Mouse (Mus musculus) 416B (cell line): ENCODE results near the gene Slit3.

ENCODE experiments used
- DNase-seq: peaks from one replicate; pipeline ENCODE4 v3.0.0; 2011; ENCODE audit warnings: low read depth

Gene Slit3

GRCm38 (mm10) chr11:35587174-35587959, 466.3 kb downstream of the Slit3 start:
- no peak for DNase-seq

GRCm38 (mm10) chr11:35589892-35590291, 468.9 kb downstream of the Slit3 start:
- peak; percentile 15 for DNase-seq

GRCm38 (mm10) chr11:35593146-35594034, 472.4 kb downstream of the Slit3 start:
- no peak for DNase-seq

GRCm38 (mm10) chr11:35596064-35596463, 475.0 kb downstream of the Slit3 start:
- DNase-seq = no peak

- no peak for DNase-seq
Observed at GRCm38 (mm10) chr11:35597882-35598281, 476.9 kb downstream of the Slit3 start.

GRCm38 (mm10) chr11:35598732-35599131, 477.7 kb downstream of the Slit3 start:
- DNase-seq = no peak

GRCm38 (mm10) chr11:35601652-35602240, 480.7 kb downstream of the Slit3 start:
- no peak for DNase-seq

GRCm38 (mm10) chr11:35602586-35602985, 481.6 kb downstream of the Slit3 start:
- no peak for DNase-seq

GRCm38 (mm10) chr11:35603946-35604345, 482.9 kb downstream of the Slit3 start:
- peak; percentile 17 for DNase-seq

- no peak for DNase-seq
Observed at GRCm38 (mm10) chr11:35604848-35605790, 484.1 kb downstream of the Slit3 start.

GRCm38 (mm10) chr11:35607191-35607590, 486.2 kb downstream of the Slit3 start:
- DNase-seq = no peak

- DNase-seq = no peak
Observed at GRCm38 (mm10) chr11:35608794-35609193, 487.8 kb downstream of the Slit3 start.

- DNase-seq = no peak
Observed at GRCm38 (mm10) chr11:35612262-35612896, 491.4 kb downstream of the Slit3 start.

GRCm38 (mm10) chr11:35614530-35614929, 493.5 kb downstream of the Slit3 start:
- no peak for DNase-seq

GRCm38 (mm10) chr11:35619421-35619820, 498.4 kb downstream of the Slit3 start:
- DNase-seq = no peak

GRCm38 (mm10) chr11:35622736-35623135, 501.7 kb downstream of the Slit3 start:
- no peak for DNase-seq

GRCm38 (mm10) chr11:35624515-35625270, 503.7 kb downstream of the Slit3 start:
- DNase-seq = peak; percentile 3

GRCm38 (mm10) chr11:35625576-35625975, 504.6 kb downstream of the Slit3 start:
- DNase-seq = no peak

- no peak for DNase-seq
Observed at GRCm38 (mm10) chr11:35626161-35626885, 505.3 kb downstream of the Slit3 start.

GRCm38 (mm10) chr11:35627815-35628214, 506.8 kb downstream of the Slit3 start:
- DNase-seq = peak; percentile 89
